Mouse (Mus musculus): ENCODE results near the gene Tmtc1.

Gene Tmtc1

GRCm38 (mm10) chr6:148421577-148421976 is 22.6 kb downstream of the Tmtc1 start:
- in situ Hi-C loops (cut with MboI, MseI), result no loop called here

GRCm38 (mm10) chr6:148420387-148420786 is 23.8 kb downstream of the Tmtc1 start:
- in situ Hi-C loops (cut with MboI, MseI), result no loop called here

- in situ Hi-C loops (cut with MboI, MseI), result loop anchor here (10.0 kb wide), 1 partner anchor 488 kb away; no protein-coding TSS in a partner anchor
Observed at GRCm38 (mm10) chr6:148416597-148416996, 27.6 kb downstream of the Tmtc1 start.

- in situ Hi-C loops (cut with MboI, MseI), result loop anchor here (10.0 kb wide), 1 partner anchor 491 kb away; no protein-coding TSS in a partner anchor
Observed at GRCm38 (mm10) chr6:148413638-148414037, 30.6 kb downstream of the Tmtc1 start.

GRCm38 (mm10) chr6:148406792-148407490 is 37.2 kb downstream of the Tmtc1 start:
- in situ Hi-C loops (cut with MboI, MseI), result no loop called here

- in situ Hi-C loops (cut with MboI, MseI), result no loop called here
Observed at GRCm38 (mm10) chr6:148405599-148405998, 38.6 kb downstream of the Tmtc1 start.

- in situ Hi-C loops (cut with MboI, MseI), result no loop called here
Observed at GRCm38 (mm10) chr6:148404500-148404899, 39.7 kb downstream of the Tmtc1 start.

GRCm38 (mm10) chr6:148403761-148404160 is 40.4 kb downstream of the Tmtc1 start:
- in situ Hi-C loops (cut with MboI, MseI), result no loop called here

- in situ Hi-C loops (cut with MboI, MseI), result no loop called here
Observed at GRCm38 (mm10) chr6:148401031-148401430, 43.2 kb downstream of the Tmtc1 start.

GRCm38 (mm10) chr6:148399541-148399940 is 44.6 kb downstream of the Tmtc1 start:
- in situ Hi-C loops (cut with MboI, MseI), result no loop called here

- in situ Hi-C loops (cut with MboI, MseI), result no loop called here
Observed at GRCm38 (mm10) chr6:148398888-148399287, 45.3 kb downstream of the Tmtc1 start.

- in situ Hi-C loops (cut with MboI, MseI), result no loop called here
Observed at GRCm38 (mm10) chr6:148397270-148397669, 46.9 kb downstream of the Tmtc1 start.

- in situ Hi-C loops (cut with MboI, MseI), result no loop called here
Observed at GRCm38 (mm10) chr6:148395272-148395671, 48.9 kb downstream of the Tmtc1 start.

GRCm38 (mm10) chr6:148394294-148394693 is 49.9 kb downstream of the Tmtc1 start:
- in situ Hi-C loops (cut with MboI, MseI), result no loop called here

- in situ Hi-C loops (cut with MboI, MseI), result no loop called here
Observed at GRCm38 (mm10) chr6:148392147-148392546, 52.0 kb downstream of the Tmtc1 start.

- in situ Hi-C loops (cut with MboI, MseI), result no loop called here
Observed at GRCm38 (mm10) chr6:148391286-148391685, 52.9 kb downstream of the Tmtc1 start.

- in situ Hi-C loops (cut with MboI, MseI), result no loop called here
Observed at GRCm38 (mm10) chr6:148390630-148391276, 53.4 kb downstream of the Tmtc1 start.

GRCm38 (mm10) chr6:148387990-148388389 is 56.2 kb downstream of the Tmtc1 start:
- in situ Hi-C loops (cut with MboI, MseI), result no loop called here

GRCm38 (mm10) chr6:148384111-148384895 is 59.9 kb downstream of the Tmtc1 start:
- in situ Hi-C loops (cut with MboI, MseI), result no loop called here

GRCm38 (mm10) chr6:148381163-148381782 is 62.9 kb downstream of the Tmtc1 start:
- in situ Hi-C loops (cut with MboI, MseI), result no loop called here

GRCm38 (mm10) chr6:148375618-148376209 is 68.5 kb downstream of the Tmtc1 start:
- in situ Hi-C loops (cut with MboI, MseI), result loop anchor here (10.0 kb wide), 1 partner anchor 121 kb away; no protein-coding TSS in a partner anchor

All from T-helper 1 cell (primary cell).